Comparison of ENCODE assay signal across 8 mouse cellular contexts in the genomic region with DNA sequence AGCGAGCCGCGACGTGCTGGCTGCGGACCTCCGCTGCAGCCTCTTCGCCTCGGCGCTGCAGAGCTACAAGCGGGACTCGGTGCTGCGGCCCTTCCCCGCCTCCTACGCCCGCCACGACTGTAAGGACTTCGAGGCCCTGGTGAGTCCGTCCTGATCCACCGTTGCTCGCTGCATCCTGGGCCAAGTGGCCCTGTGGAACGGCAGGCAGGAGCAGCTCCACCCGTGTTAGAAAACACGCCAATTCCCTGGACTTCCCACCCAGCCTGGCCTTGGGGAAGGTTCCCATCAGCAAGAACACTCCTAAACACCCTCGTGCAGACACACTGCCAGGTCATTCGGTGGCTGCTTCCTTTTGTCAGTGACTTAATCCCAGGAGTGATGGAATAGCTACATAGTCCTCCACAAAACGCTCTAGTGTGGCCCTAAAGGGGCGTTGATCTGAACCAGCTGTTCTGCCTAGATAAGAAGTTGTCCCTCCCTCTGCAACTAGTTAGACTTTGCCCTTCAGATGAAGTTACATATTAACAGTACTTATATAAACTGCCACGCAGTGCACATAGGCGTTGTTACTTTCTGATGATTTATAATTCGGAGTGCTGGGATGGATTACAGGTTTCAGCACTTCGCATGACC. TPM values are rescaled to one million over a fixed set of nuclear protein-coding genes. Genes with fewer than 3 reads are reported as not detected.
A peak's percentile ranks its signal among the peaks of the same experiment; 100 is the strongest.
DNase-seq lines count a peak whose midpoint lies in the region; ATAC-seq and TF ChIP-seq lines count a peak whose summit lies in the region.

No protein-coding gene starts in this region.

- H3K4me1 ChIP-seq in neural tube, embryonic 11.5 days (ENCODE audit: control insufficient read depth, insufficient read depth, low read length): no peaks in the 10 kb centered on the region
- H3K4me1 ChIP-seq in embryonic facial prominence, embryonic 15.5 days: peaks cover 18% of the 10 kb centered on the region
- H3K4me1 ChIP-seq in intestine, postnatal 0 days (replicated peaks; ENCODE audit: control insufficient read depth, insufficient read depth, low read length): 0 out of 2 replicates have a peak, but pooled peaks cover 5% of the 10 kb centered on the region

- H3K9me3 ChIP-seq in neural tube, embryonic 11.5 days (ENCODE audit: control insufficient read depth, low read length): no peaks in the 10 kb centered on the region
- H3K9me3 ChIP-seq in embryonic facial prominence, embryonic 15.5 days (replicated peaks): no peaks in the 10 kb centered on the region
- H3K9me3 ChIP-seq in intestine, postnatal 0 days (ENCODE audit: control insufficient read depth): no peaks in the 10 kb centered on the region

- H3K9ac ChIP-seq in neural tube, embryonic 11.5 days (ENCODE audit: low read length): peak overlapping the region; percentile 82
- peak overlapping the region; percentile 69 for H3K9ac ChIP-seq in embryonic facial prominence, embryonic 15.5 days
- H3K9ac ChIP-seq in intestine, postnatal 0 days (ENCODE audit: low read depth, low read length): peak overlapping the region; percentile 80

- WGBS in neural tube, embryonic 11.5 days: 11% methylated on average over 31 of the region's 31 CpGs
- 9% methylated on average over 31 of the region's 31 CpGs for WGBS in embryonic facial prominence, embryonic 15.5 days
- WGBS in intestine, postnatal 0 days: 2% methylated on average over 30 of the region's 31 CpGs

- H3K27ac ChIP-seq in neural tube, embryonic 11.5 days (ENCODE audit: low read depth, low read length): peak overlapping the region; percentile 71
- peak overlapping the region; percentile 88 for H3K27ac ChIP-seq in embryonic facial prominence, embryonic 15.5 days (replicated peaks)
- H3K27ac ChIP-seq in intestine, postnatal 0 days (ENCODE audit: low read depth, low read length): peak overlapping the region; percentile 99

- ATAC-seq in neural tube, embryonic 11.5 days (ENCODE audit: insufficient read depth, low FRiP score, low TSS enrichment): peak; percentile 46
- ATAC-seq in embryonic facial prominence, embryonic 15.5 days (ENCODE audit: insufficient number of reproducible peaks, low FRiP score, low TSS enrichment, low read depth): no peak
- peak; percentile 71 for ATAC-seq in intestine, postnatal 0 days

- peak overlapping the region; percentile 56 for H3K4me3 ChIP-seq in neural tube, embryonic 11.5 days (ENCODE audit: low read depth, low read length)
- H3K4me3 ChIP-seq in embryonic facial prominence, embryonic 15.5 days (replicated peaks): peak overlapping the region; percentile 74
- peak overlapping the region; percentile 66 for H3K4me3 ChIP-seq in intestine, postnatal 0 days (ENCODE audit: low read depth, low read length)

- TF ChIP-seq CTCF in intestine, postnatal 0 days (IDR thresholded peaks at IDR 0.05; ENCODE audit: low read depth): no peak

- DNase-seq in neural tube, embryonic 11.5 days (ENCODE audit: low spot score): no peak
- no peak for DNase-seq in neural tube, embryonic 10.5 days (ENCODE audit: extremely low spot score, low spot score)
- peak; percentile 50 for DNase-seq in mesoderm, embryonic 11.5 days (ENCODE audit: low read depth, low spot score)
- DNase-seq in cerebellum, adult 9-10 months: no peak
- no peak for DNase-seq in ovary, postnatal 14 days (ENCODE audit: low spot score)
- DNase-seq in gastrocnemius, postnatal 36 days: no peak

- peak overlapping the region; percentile 87 for H3K4me2 ChIP-seq in neural tube, embryonic 11.5 days (ENCODE audit: low read depth)
- H3K4me2 ChIP-seq in embryonic facial prominence, embryonic 15.5 days (replicated peaks): peak overlapping the region; percentile 95
- peak overlapping the region; percentile 85 for H3K4me2 ChIP-seq in intestine, postnatal 0 days (replicated peaks; ENCODE audit: low read depth)

- no peaks in the 10 kb centered on the region for H3K36me3 ChIP-seq in neural tube, embryonic 11.5 days (ENCODE audit: control insufficient read depth, insufficient read depth, low read length)
- no peaks in the 10 kb centered on the region for H3K36me3 ChIP-seq in embryonic facial prominence, embryonic 15.5 days
- no peaks in the 10 kb centered on the region for H3K36me3 ChIP-seq in intestine, postnatal 0 days (ENCODE audit: control insufficient read depth, insufficient read depth)

- intact Hi-C loops in gastrocnemius, postnatal 36 days (cut with DNase I): no loop called here

- H3K27me3 ChIP-seq in neural tube, embryonic 11.5 days (ENCODE audit: control insufficient read depth, insufficient read depth, low read length): no peaks in the 10 kb centered on the region
- H3K27me3 ChIP-seq in embryonic facial prominence, embryonic 15.5 days: no peaks in the 10 kb centered on the region
- no peaks in the 10 kb centered on the region for H3K27me3 ChIP-seq in intestine, postnatal 0 days (replicated peaks; ENCODE audit: control insufficient read depth, insufficient read depth, low read length)

RNA-seq across cellular contexts. Expression of a gene that starts 20.5 kb away (rescaled TPM):
- 4.9 and 6.1 TPM in 2 replicates for polyA plus RNA-seq in neural tube, embryonic 11.5 days (2014; fragmentation: Nextera tagmentation; extraction: Ambion mirVana)
- 7.5 and 8.9 TPM in 2 replicates for polyA plus RNA-seq in embryonic facial prominence, embryonic 15.5 days (2015; fragmentation: Nextera tagmentation; extraction: Ambion mirVana)
- 9.9 and 10.5 TPM in 2 replicates for polyA plus RNA-seq in intestine, postnatal 0 days (2015; fragmentation: Nextera tagmentation; extraction: Ambion mirVana)
- total RNA-seq in gastrocnemius, postnatal 36 days (2021): 1 to 10 TPM; 3.4 to 4.0 TPM

RNA-seq across cellular contexts. Expression of a gene that starts 49.4 kb away (rescaled TPM):
- polyA plus RNA-seq in neural tube, embryonic 11.5 days (2014; fragmentation: Nextera tagmentation; extraction: Ambion mirVana): 0.12 and 0.29 TPM in 2 replicates
- 2.6 and 3.5 TPM in 2 replicates for polyA plus RNA-seq in embryonic facial prominence, embryonic 15.5 days (2015; fragmentation: Nextera tagmentation; extraction: Ambion mirVana)
- 0.43 TPM in 2 replicates for polyA plus RNA-seq in intestine, postnatal 0 days (2015; fragmentation: Nextera tagmentation; extraction: Ambion mirVana)
- total RNA-seq in gastrocnemius, postnatal 36 days (2021): 10 to 100 TPM; 13.6 to 24.2 TPM
